Mouse (Mus musculus): ENCODE data around the gene Olfr1032.
"Not testable (repeated sequence)": the region's sequence is repeated elsewhere in the genome, so short reads cannot be mapped to it uniquely, and the experiment has no call there.

The Olfr1032 gene

DNA sequence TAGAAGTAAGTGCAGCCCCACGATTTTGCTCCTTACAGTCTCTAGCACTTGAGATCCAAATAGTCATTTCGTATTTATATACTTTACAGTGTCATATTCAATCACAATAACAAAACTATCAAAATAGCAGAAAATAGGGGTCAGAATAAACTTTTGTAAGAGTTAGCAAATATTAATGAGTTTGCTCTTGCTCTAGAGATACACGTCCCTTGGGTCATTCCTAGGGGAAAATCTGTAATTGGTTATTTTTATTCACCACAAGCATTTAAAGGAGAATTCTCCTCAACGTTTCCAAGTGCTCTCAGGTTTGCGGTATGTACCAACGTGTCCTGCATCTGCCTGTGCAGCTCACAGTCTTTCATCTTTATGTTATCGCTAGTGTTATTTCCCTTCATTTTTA lies at the start of gene Olfr1032:
TSS of gene Olfr1032 (plus strand) at position 301 of the 400 bp plus-strand sequence.
- no peak for DNase-seq

DNA sequence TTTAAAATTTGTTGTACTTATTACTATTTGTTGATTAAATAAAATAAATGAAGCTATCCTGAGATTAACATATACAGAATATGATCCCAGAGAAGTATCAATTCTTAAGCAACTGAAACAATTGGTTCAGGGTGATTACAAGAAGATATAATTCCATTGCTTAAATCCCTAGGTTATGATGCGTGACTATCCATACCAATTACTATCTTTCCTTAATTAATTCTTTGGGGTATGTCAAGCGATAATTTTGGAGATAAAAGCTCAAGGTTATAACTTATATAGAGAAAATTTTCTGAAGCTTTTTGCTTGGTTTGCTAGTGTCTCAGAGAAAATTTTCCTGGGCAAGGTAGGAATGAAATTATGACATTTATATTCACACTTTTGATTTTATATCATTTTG lies 31.7 kb upstream of the Olfr1032 start, which contains the start of gene Olfr1029:
TSS of gene Olfr1029 (plus strand) at position 301 of the 400 bp plus-strand sequence.
- DNase-seq = no peak

DNA sequence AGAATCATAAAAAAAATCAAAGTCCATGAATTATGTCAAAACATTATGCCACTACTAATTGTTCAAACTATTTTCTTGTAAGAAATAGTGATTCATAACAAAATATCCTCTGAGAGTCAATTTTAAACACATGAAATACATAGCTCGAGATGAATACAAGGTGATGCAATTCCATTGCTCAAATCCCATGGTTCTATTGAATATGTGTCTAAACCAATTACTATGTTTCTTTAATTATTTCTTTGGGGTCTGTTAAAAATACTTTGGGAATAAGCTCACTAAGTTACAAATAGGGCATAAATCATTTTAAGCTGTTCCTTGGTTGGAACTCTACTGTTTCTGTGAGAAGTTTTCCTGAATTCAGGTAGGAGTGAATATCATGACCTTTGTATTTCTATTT lies 26.4 kb upstream of the Olfr1032 start, which contains the start of gene Olfr1030:
TSS of gene Olfr1030 (plus strand) at position 301 of the 400 bp plus-strand sequence.
- DNase-seq = no peak

DNA sequence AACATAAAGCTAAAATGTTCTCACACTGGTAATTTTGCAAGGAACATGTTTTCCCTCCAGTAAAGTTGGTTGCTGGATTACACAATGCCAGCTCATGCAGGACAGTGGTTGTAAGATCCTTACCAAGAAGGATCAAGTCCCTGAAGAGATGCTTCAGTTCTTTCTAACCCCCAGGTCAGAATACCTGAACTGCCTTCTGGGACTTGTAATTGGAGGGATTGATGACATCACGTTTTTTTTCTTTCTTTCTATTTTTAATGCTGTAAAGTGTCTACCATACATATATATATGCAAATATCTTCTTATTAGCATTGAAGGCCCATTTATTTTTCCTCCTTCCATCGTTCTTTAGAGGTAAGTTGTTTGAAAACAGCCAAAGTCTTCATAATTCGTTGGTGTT lies 15.3 kb upstream of the Olfr1032 start, which contains the start of gene Olfr1031:
TSS of gene Olfr1031 (plus strand) at position 301 of the 400 bp plus-strand sequence.
- DNase-seq = no peak

DNA sequence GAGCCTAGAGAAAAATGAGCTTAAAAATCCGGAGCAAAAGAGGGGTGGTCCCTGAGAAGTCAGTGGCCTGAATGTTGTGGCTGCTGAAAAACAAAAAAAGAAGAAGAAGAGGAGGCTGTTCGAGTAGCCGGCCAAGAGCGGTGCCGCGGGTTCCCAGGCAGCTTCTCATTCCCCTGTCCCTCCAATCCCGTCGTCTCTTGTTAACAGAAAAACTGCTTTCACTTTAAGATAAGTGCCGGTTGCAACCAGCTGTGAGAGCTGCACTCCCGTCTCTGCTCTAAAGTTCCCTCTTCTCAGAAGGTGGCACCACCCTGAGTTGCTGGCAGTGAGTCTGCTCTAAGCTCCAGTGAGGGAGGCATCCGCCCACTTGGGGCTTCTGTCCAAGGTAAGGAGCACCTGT lies 15.1 kb downstream of the Olfr1032 start, which contains the start of gene Olfr1033:
TSS of gene Olfr1033 (plus strand) at position 228 of the 400 bp plus-strand sequence.
- DNase-seq = not testable (repeated sequence)

DNA sequence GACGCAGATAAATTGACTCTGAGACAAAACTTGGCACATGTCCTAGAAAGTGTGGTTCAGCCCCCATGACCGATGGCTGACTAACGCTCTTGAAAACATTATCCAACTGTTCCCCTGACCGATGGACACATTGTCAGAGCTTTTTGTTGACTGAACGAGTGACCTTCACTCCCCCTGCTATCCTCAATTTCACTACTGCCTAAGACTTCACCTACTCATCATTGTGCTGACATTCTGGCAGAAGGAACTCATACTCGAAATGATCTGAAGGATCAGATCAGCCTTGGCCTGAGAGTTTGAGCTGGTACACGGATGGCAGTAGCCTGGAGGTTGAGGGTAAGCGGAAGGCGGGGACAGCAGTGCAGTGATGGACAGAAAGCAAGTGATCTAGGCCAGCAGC lies 16.2 kb downstream of the Olfr1032 start:
- not testable (repeated sequence) for DNase-seq

DNA sequence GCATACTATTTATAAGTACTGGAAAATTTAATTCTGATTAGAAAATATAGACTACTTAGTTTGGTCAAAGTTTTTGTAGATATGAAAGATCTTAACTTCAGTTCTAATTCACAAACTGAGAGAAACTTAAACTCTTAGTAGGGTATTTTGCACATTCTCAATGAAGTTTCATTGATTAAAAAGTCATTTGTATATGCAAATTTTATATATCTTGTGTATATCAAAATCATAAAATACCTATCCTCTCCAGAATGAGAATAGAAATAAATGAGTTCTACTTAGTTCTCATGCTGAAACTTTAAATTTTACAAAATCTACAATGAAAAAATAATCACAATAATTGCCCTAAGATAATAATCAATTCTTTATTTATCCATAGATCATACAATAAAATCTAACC lies 40.2 kb downstream of the Olfr1032 start, which contains the start of gene Olfr1034:
TSS of gene Olfr1034 (plus strand) at position 301 of the 400 bp plus-strand sequence.
- DNase-seq = no peak

DNA sequence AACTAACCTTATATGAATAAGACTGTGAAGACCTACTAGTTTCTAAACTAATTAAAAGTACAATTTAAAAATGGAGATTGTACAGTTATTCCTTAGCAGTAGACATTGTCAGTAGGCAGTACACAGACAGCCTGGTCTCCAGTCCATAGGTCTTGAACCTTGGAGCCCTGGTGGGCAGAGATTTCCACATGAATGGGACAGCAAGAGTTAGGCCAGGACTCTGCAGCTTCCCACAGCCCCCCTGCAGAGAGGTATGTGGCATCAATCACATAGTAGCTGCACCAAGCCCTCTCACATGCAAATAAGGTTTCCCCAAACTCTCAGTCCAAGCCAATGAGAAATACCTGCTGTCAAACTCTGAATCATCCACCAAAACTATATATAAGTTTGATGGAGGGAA lies 45.4 kb downstream of the Olfr1032 start:
- not testable (repeated sequence) for DNase-seq
